10 mouse cellular contexts compared by ENCODE assay signal in genomic region chr1:93805221-93805951, GRCm38 (mm10). TPM values are rescaled to one million over a fixed set of nuclear protein-coding genes. Genes with fewer than 3 reads are reported as not detected.
DNase-seq lines count a peak whose midpoint lies in the region; ATAC-seq and TF ChIP-seq lines count a peak whose summit lies in the region.
"Had no signal": no experiment of that assay in that cellular context is flagged by ENCODE, and none has a peak within 500 bp of the region (broad histone marks: within the 10 kb centered on the region; RNA-seq: fewer than 3 reads in every experiment).

No protein-coding gene starts in this region.

- peaks cover 14% of the 10 kb centered on the region; the same call in 1 of the 2 replicates for H3K36me3 ChIP-seq in kidney, postnatal 0 days (ENCODE audit: insufficient read depth, low read length)
- peaks cover 26% of the 10 kb centered on the region for H3K36me3 ChIP-seq in kidney, embryonic 16.5 days (ENCODE audit: insufficient read depth, low read length)

- 67% methylated on average over 5 of the region's 5 CpGs for WGBS in kidney, postnatal 0 days
- WGBS in kidney, embryonic 16.5 days, result 79% methylated on average over 5 of the region's 5 CpGs

- DNase-seq in cerebellum, adult 11-12 months, result peak; percentile 68
- DNase-seq in cerebellum, postnatal 25 days, result no peak
- DNase-seq in kidney, postnatal 0 days (ENCODE audit: low spot score), result no peak
- DNase-seq in naive thymus-derived CD4-positive, alpha-beta T cell, adult 2 months (ENCODE audit: low read depth), result peak; percentile 15
- no peak for DNase-seq in left cerebral cortex, adult 9 months (ENCODE audit: low spot score in 2 of 2)
- no peak for DNase-seq in adrenal gland, postnatal 4 days (ENCODE audit: low spot score in 2 of 2)
- DNase-seq: adrenal gland, postnatal 10 days had no signal

- H3K9ac ChIP-seq in kidney, postnatal 0 days (ENCODE audit: low read depth, low read length), result no peak overlapping the region
- H3K9ac ChIP-seq in kidney, embryonic 16.5 days (replicated peaks; ENCODE audit: low read length), result no peak overlapping the region

- TF ChIP-seq CTCF in kidney, postnatal 0 days (IDR thresholded peaks at IDR 0.05; ENCODE audit: low read depth), result no peak

- H3K27ac ChIP-seq in kidney, postnatal 0 days, result no peak overlapping the region
- no peak overlapping the region for H3K27ac ChIP-seq in kidney, embryonic 16.5 days (ENCODE audit: low read length)
- H3K27ac ChIP-seq: left cerebral cortex, adult 2 months had no signal

- no peak overlapping the region for H3K4me3 ChIP-seq in kidney, postnatal 0 days (replicated peaks; ENCODE audit: low read depth, low read length)
- no peak overlapping the region for H3K4me3 ChIP-seq in kidney, embryonic 16.5 days (ENCODE audit: low read length)

- no peaks in the 10 kb centered on the region for H3K9me3 ChIP-seq in kidney, postnatal 0 days (replicated peaks; ENCODE audit: low read length)
- H3K9me3 ChIP-seq in kidney, embryonic 16.5 days (ENCODE audit: low read length), result no peaks in the 10 kb centered on the region

- ATAC-seq in kidney, postnatal 0 days (replicated peaks; ENCODE audit: low FRiP score, low read depth), result no peak
- ATAC-seq in kidney, embryonic 16.5 days (ENCODE audit: low FRiP score, low TSS enrichment), result no peak
- peak; percentile 47 for ATAC-seq in erythroid progenitor cell, adult 5-6 weeks (replicated peaks; ENCODE audit: low FRiP score, poor library complexity, severe bottlenecking)

- peaks cover 9% of the 10 kb centered on the region for H3K4me1 ChIP-seq in kidney, postnatal 0 days (replicated peaks; ENCODE audit: insufficient read depth, low read length)
- H3K4me1 ChIP-seq in kidney, embryonic 16.5 days (ENCODE audit: insufficient read depth, low read length), result peaks cover 30% of the 10 kb centered on the region

- no peaks in the 10 kb centered on the region for H3K27me3 ChIP-seq in kidney, postnatal 0 days (ENCODE audit: insufficient read depth, low read length)
- no peaks in the 10 kb centered on the region for H3K27me3 ChIP-seq in kidney, embryonic 16.5 days (ENCODE audit: insufficient read depth, low read length)

- H3K4me2 ChIP-seq in kidney, postnatal 0 days (ENCODE audit: low read length), result 0 out of 2 replicates have a peak overlapping the region, but pooled peaks have one; percentile 69
- no peak overlapping the region for H3K4me2 ChIP-seq in kidney, embryonic 16.5 days (replicated peaks; ENCODE audit: low read depth, low read length)

RNA-seq across cellular contexts. Expression of gene Ing5, which starts 1.6 kb away (rescaled TPM):
- 9.6 and 11.4 TPM in 2 replicates for polyA plus RNA-seq in kidney, postnatal 0 days (2015; fragmentation: Nextera tagmentation; extraction: Ambion mirVana)
- 20.6 TPM in 2 replicates for polyA plus RNA-seq in kidney, embryonic 16.5 days (2015; fragmentation: Nextera tagmentation; extraction: Ambion mirVana)
- 10.5 and 18.4 TPM in 2 replicates for total RNA-seq in erythroid progenitor cell, adult 5-6 weeks (2015; ENCODE audit: low replicate concordance)
- total RNA-seq in erythroid progenitor cell, adult 5-6 weeks (2017; ENCODE audit: low replicate concordance), result 23.2 and 41.9 TPM in 2 replicates
- 10 to 100 TPM; 20.4 to 21.9 TPM for total RNA-seq in adrenal gland, postnatal 4 days (2021)

RNA-seq across cellular contexts. Expression of gene Dtymk, which starts 3.7 kb away (rescaled TPM):
- polyA plus RNA-seq in kidney, postnatal 0 days (2015; fragmentation: Nextera tagmentation; extraction: Ambion mirVana), result 179 and 191 TPM in 2 replicates
- polyA plus RNA-seq in kidney, embryonic 16.5 days (2015; fragmentation: Nextera tagmentation; extraction: Ambion mirVana), result 233 and 259 TPM in 2 replicates
- 135 and 183 TPM in 2 replicates for total RNA-seq in erythroid progenitor cell, adult 5-6 weeks (2015; ENCODE audit: low replicate concordance)
- 123 and 140 TPM in 2 replicates for total RNA-seq in erythroid progenitor cell, adult 5-6 weeks (2017; ENCODE audit: low replicate concordance)
- 100 to 1,000 TPM; 112 to 121 TPM for total RNA-seq in adrenal gland, postnatal 4 days (2021)

RNA-seq across cellular contexts. Expression of gene D2hgdh, which starts 19.3 kb away (rescaled TPM):
- polyA plus RNA-seq in kidney, postnatal 0 days (2015; fragmentation: Nextera tagmentation; extraction: Ambion mirVana), result 12.7 and 13.3 TPM in 2 replicates
- polyA plus RNA-seq in kidney, embryonic 16.5 days (2015; fragmentation: Nextera tagmentation; extraction: Ambion mirVana), result 19.2 and 22.3 TPM in 2 replicates
- 4.0 and 18.4 TPM in 2 replicates for total RNA-seq in erythroid progenitor cell, adult 5-6 weeks (2015; ENCODE audit: low replicate concordance)
- total RNA-seq in erythroid progenitor cell, adult 5-6 weeks (2017; ENCODE audit: low replicate concordance), result 5.6 and 10.1 TPM in 2 replicates
- total RNA-seq in adrenal gland, postnatal 4 days (2021), result 10 to 100 TPM; 40.9 to 41.9 TPM

RNA-seq across cellular contexts. Expression of gene Thap4, which starts 50.7 kb away (rescaled TPM):
- 82.5 and 82.9 TPM in 2 replicates for polyA plus RNA-seq in kidney, postnatal 0 days (2015; fragmentation: Nextera tagmentation; extraction: Ambion mirVana)
- 74.5 and 75.3 TPM in 2 replicates for polyA plus RNA-seq in kidney, embryonic 16.5 days (2015; fragmentation: Nextera tagmentation; extraction: Ambion mirVana)
- total RNA-seq in erythroid progenitor cell, adult 5-6 weeks (2015; ENCODE audit: low replicate concordance), result 1.1 and 30.6 TPM in 2 replicates
- 3.1 and 14.1 TPM in 2 replicates for total RNA-seq in erythroid progenitor cell, adult 5-6 weeks (2017; ENCODE audit: low replicate concordance)
- total RNA-seq in adrenal gland, postnatal 4 days (2021), result 10 to 100 TPM; 61.4 to 61.9 TPM

RNA-seq across cellular contexts. Expression of gene Atg4b, which starts 54.1 kb away (rescaled TPM):
- 84.6 and 88.4 TPM in 2 replicates for polyA plus RNA-seq in kidney, postnatal 0 days (2015; fragmentation: Nextera tagmentation; extraction: Ambion mirVana)
- 85.3 and 95.0 TPM in 2 replicates for polyA plus RNA-seq in kidney, embryonic 16.5 days (2015; fragmentation: Nextera tagmentation; extraction: Ambion mirVana)
- total RNA-seq in erythroid progenitor cell, adult 5-6 weeks (2015; ENCODE audit: low replicate concordance), result 67.8 and 91.4 TPM in 2 replicates
- total RNA-seq in erythroid progenitor cell, adult 5-6 weeks (2017; ENCODE audit: low replicate concordance), result 116 and 166 TPM in 2 replicates
- 10 to 100 TPM; 79.9 to 87.1 TPM for total RNA-seq in adrenal gland, postnatal 4 days (2021)

Comparison
In these comparisons a context has a peak if more than half of its experiments do, and no peak if none do; other contexts are left out.
1. DNase-seq: peak in cerebellum, adult 11-12 months (single experiment) and naive thymus-derived CD4-positive, alpha-beta T cell, adult 2 months (single experiment); none in cerebellum, postnatal 25 days (0 of 2), kidney, postnatal 0 days (single experiment), left cerebral cortex, adult 9 months (0 of 2) and adrenal gland, postnatal 4 days (0 of 2).